Mouse (Mus musculus) hindbrain, embryonic 13.5 days (tissue): ENCODE measurements around the gene Pitx3. TPM values are rescaled to one million over a fixed set of nuclear protein-coding genes. Genes with fewer than 3 reads are reported as not detected.

Source experiments
- ATAC-seq: fragments of 200-750 bp; cut with Nextera tagmentation; 2 replicates; pipeline ENCODE4 v1.8.0; 2017; ENCODE audit warnings: moderate TSS enrichment; ENCODE audit not compliant: low FRiP score
- H3K27ac ChIP-seq: fragments of 300-500 bp; sonication (generic); 2 replicates; pipeline ENCODE4 v1.5.1; 2015; ENCODE audit warnings: inconsistent platforms, mild to moderate bottlenecking, moderate library complexity
- H3K27me3 ChIP-seq: fragments of 300-500 bp; sonication (generic); 2 replicates; pipeline ENCODE4 v1.6.1; 2015; ENCODE audit warnings: mild to moderate bottlenecking, inconsistent platforms
- H3K36me3 ChIP-seq: fragments of 300-500 bp; sonication (generic); 2 replicates; pipeline ENCODE4 v1.6.1; 2015; ENCODE audit warnings: mild to moderate bottlenecking, inconsistent platforms
- H3K4me1 ChIP-seq: fragments of 300-500 bp; sonication (generic); replicated peaks from 2 replicates; pipeline ENCODE4 v1.6.1; 2015; ENCODE audit warnings: inconsistent platforms
- H3K4me2 ChIP-seq: fragments of 300-500 bp; sonication (generic); 2 replicates; pipeline ENCODE4 v1.6.1; 2015; ENCODE audit warnings: inconsistent platforms, mild to moderate bottlenecking, moderate library complexity
- H3K4me3 ChIP-seq: fragments of 300-500 bp; sonication (generic); 2 replicates; pipeline ENCODE4 v1.5.1; 2015; ENCODE audit warnings: mild to moderate bottlenecking, inconsistent platforms
- H3K9ac ChIP-seq: fragments of 300-500 bp; sonication (generic); 2 replicates; pipeline ENCODE4 v1.6.1; 2015; ENCODE audit warnings: mild to moderate bottlenecking, inconsistent platforms
- H3K9me3 ChIP-seq: fragments of 300-500 bp; sonication (generic); 2 replicates; pipeline ENCODE4 v1.6.1; 2016; ENCODE audit warnings: inconsistent platforms
- WGBS: fragments of 180-500 bp; shearing (Covaris S2); methylation state at CpG from one replicate; pipeline ENCODE4 v1.1.7; 2015; 5-methylcytosine and 5-hydroxymethylcytosine counted together
- polyA plus RNA-seq: library from polyadenylated mRNA; unstranded; fragments of >200 nt; fragmentation: Nextera tagmentation; extraction: Ambion mirVana; gene quantifications from 2 replicates; pipeline ENCODE4 v1.2.1, GENCODE M21; 2015

Gene Pitx3
- polyA plus RNA-seq, 1 experiment from 2014 or later, result 0.31 TPM

DNA sequence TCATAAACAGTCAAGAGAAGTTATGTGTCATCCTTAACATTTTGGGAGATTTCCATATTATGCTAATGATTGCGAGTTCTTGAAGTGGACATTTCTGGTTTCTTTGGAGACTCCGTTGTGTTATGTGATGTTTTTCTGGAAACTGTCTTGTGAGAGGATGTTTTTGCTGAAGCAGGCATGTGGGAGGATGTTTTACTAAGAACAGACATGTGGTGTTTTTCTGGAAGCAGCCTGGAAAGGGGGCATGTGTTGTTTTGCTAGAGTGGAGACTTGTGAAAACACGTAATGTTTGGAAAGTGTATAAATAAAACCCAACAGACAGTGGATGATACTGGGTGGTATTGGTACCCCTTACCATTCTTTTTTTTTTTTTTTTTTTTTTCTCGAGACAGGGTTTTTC, 52.8 kb downstream of the Pitx3 start:
- Histone ChIP-seq H3K27ac (no peak overlapping the region), H3K27me3 (no peaks in the 10 kb centered on the region), H3K9me3 (no peaks in the 10 kb centered on the region), H3K9ac (no peak overlapping the region), H3K4me3 (no peak overlapping the region), H3K4me1 (no peaks in the 10 kb centered on the region), H3K4me2 (no peak overlapping the region), H3K36me3 (no peaks in the 10 kb centered on the region)
- ATAC-seq, result no peak
- 83% methylated on average over 4 of the region's 4 CpGs for WGBS

GRCm38 (mm10) chr19:46094144-46094543, 54.0 kb downstream of the Pitx3 start:
- H3K4me3 ChIP-seq, result no peak overlapping the region

GRCm38 (mm10) chr19:46091641-46092040, 56.5 kb downstream of the Pitx3 start:
- H3K27ac ChIP-seq, result no peak overlapping the region
- H3K4me3 ChIP-seq, result no peak overlapping the region
- WGBS, result 90% methylated on average over 4 of the region's 4 CpGs
- no peaks in the 10 kb centered on the region for H3K9me3 ChIP-seq
- H3K9ac ChIP-seq, result no peak overlapping the region
- no peaks in the 10 kb centered on the region for H3K27me3 ChIP-seq
- H3K36me3 ChIP-seq, result no peaks in the 10 kb centered on the region
- H3K4me1 ChIP-seq, result no peaks in the 10 kb centered on the region
- H3K4me2 ChIP-seq, result no peak overlapping the region
- ATAC-seq, result no peak

More at GRCm38 (mm10) chr19:46094144-46094543, 54.0 kb downstream of the Pitx3 start:
- H3K27me3 ChIP-seq, result no peaks in the 10 kb centered on the region
- no peaks in the 10 kb centered on the region for H3K36me3 ChIP-seq
- no peak overlapping the region for H3K9ac ChIP-seq
- no peak overlapping the region for H3K27ac ChIP-seq
- H3K4me2 ChIP-seq, result no peak overlapping the region
- no peak for ATAC-seq
- H3K9me3 ChIP-seq, result no peaks in the 10 kb centered on the region
- WGBS, result 93% methylated on average over 2 of the region's 2 CpGs
- no peaks in the 10 kb centered on the region for H3K4me1 ChIP-seq

GRCm38 (mm10) chr19:46087871-46088270, 60.3 kb downstream of the Pitx3 start:
- H3K36me3 ChIP-seq, result peaks cover 29% of the 10 kb centered on the region
- no peak overlapping the region for H3K27ac ChIP-seq
- H3K4me1 ChIP-seq, result no peaks in the 10 kb centered on the region
- H3K27me3 ChIP-seq, result no peaks in the 10 kb centered on the region
- ATAC-seq, result no peak
- H3K4me3 ChIP-seq, result no peak overlapping the region
- H3K9ac ChIP-seq, result no peak overlapping the region
- H3K4me2 ChIP-seq, result no peak overlapping the region
- no peaks in the 10 kb centered on the region for H3K9me3 ChIP-seq
- 88% methylated on average over 7 of the region's 7 CpGs for WGBS

GRCm38 (mm10) chr19:46086337-46086736, 61.8 kb downstream of the Pitx3 start:
- H3K4me1 ChIP-seq, result no peaks in the 10 kb centered on the region
- WGBS, result 59% methylated on average over 3 of the region's 3 CpGs
- H3K9ac ChIP-seq, result no peak overlapping the region
- H3K27ac ChIP-seq, result no peak overlapping the region
- H3K4me2 ChIP-seq, result no peak overlapping the region
- no peaks in the 10 kb centered on the region for H3K27me3 ChIP-seq
- no peaks in the 10 kb centered on the region for H3K9me3 ChIP-seq
- peaks cover 44% of the 10 kb centered on the region for H3K36me3 ChIP-seq
- no peak overlapping the region for H3K4me3 ChIP-seq
- no peak for ATAC-seq

Other genes with a start within 250 kb of the Pitx3 start
- gene Armh3, start 149.8 kb downstream of the Pitx3 start, polyA plus RNA-seq, result 22.8 and 23.9 TPM in 2 replicates
- gene Hps6, start 144.8 kb downstream of the Pitx3 start, polyA plus RNA-seq, result 3.1 and 3.8 TPM in 2 replicates
- 18.7 and 22.2 TPM in 2 replicates for gene Pprc1, start 103.4 kb downstream of the Pitx3 start, polyA plus RNA-seq
- 120 and 127 TPM in 2 replicates for gene Ldb1, start 103.1 kb downstream of the Pitx3 start, polyA plus RNA-seq
- 73.4 and 79.5 TPM in 2 replicates for gene Nolc1, start 72.5 kb downstream of the Pitx3 start, polyA plus RNA-seq
- gene Elovl3, start 16.4 kb downstream of the Pitx3 start, polyA plus RNA-seq, result not detected in 2 replicates
- 71.6 and 80.4 TPM in 2 replicates for gene Gbf1, start 4.2 kb upstream of the Pitx3 start, polyA plus RNA-seq
- gene Nfkb2, start 156.0 kb upstream of the Pitx3 start, polyA plus RNA-seq, result 2.3 and 2.4 TPM in 2 replicates
- 58.4 and 59.3 TPM in 2 replicates for gene Psd, start 178.8 kb upstream of the Pitx3 start, polyA plus RNA-seq
- 39.8 and 40.0 TPM in 2 replicates for gene Fbxl15, start 179.9 kb upstream of the Pitx3 start, polyA plus RNA-seq
- 317 and 326 TPM in 2 replicates for gene Cuedc2, start 190.4 kb upstream of the Pitx3 start, polyA plus RNA-seq
- gene Mfsd13a, start 192.8 kb upstream of the Pitx3 start, polyA plus RNA-seq, result 8.2 and 11.2 TPM in 2 replicates
- 2.4 and 2.7 TPM in 2 replicates for gene 2310034G01Rik, start 202.0 kb upstream of the Pitx3 start, polyA plus RNA-seq
- gene Actr1a, start 247.4 kb upstream of the Pitx3 start, polyA plus RNA-seq, result 310 and 317 TPM in 2 replicates
- gene Sufu, start 248.6 kb upstream of the Pitx3 start, polyA plus RNA-seq, result 25.0 and 26.3 TPM in 2 replicates